Mouse (Mus musculus) CH12.LX (cell line): Measurements from ENCODE around the gene Fcrl1. TPM values are rescaled to one million over a fixed set of nuclear protein-coding genes. Genes with fewer than 3 reads are reported as not detected.

ENCODE experiments used
- DNase-seq: peaks from one replicate; pipeline ENCODE4 v3.0.0-alpha.2; 2013; ENCODE audit errors: extremely low read depth
- H3K27ac ChIP-seq: 2 replicates; pipeline ENCODE4 v1.5.1; 2012; ENCODE audit warnings: low read depth, mild to moderate bottlenecking, control low read depth, moderate library complexity; ENCODE audit not compliant: insufficient read depth
- H3K27me3 ChIP-seq: replicated peaks from 2 replicates; pipeline ENCODE3; 2012; ENCODE audit warnings: inconsistent platforms
- H3K36me3 ChIP-seq, 2 experiments: replicated peaks in 1 of 2; 2 replicates each; pipeline versions ENCODE3 to v1.6.1; 2012; ENCODE audit warnings: inconsistent platforms in 1 of 2, low read length in 1 of 2, mild to moderate bottlenecking in 1 of 2, mixed read lengths in 1 of 2, moderate library complexity in 1 of 2; ENCODE audit not compliant: control insufficient read depth in 1 of 2, insufficient read depth in 1 of 2
- H3K4me1 ChIP-seq, 2 experiments: 2 replicates each; pipeline ENCODE4 v1.6.1; 2012; ENCODE audit warnings: inconsistent platforms in 1 of 2, moderate library complexity in 1 of 2; ENCODE audit not compliant: insufficient read depth in 2 of 2, control insufficient read depth in 1 of 2
- H3K4me2 ChIP-seq: 2 replicates; pipeline ENCODE4 v1.6.1; 2012; ENCODE audit warnings: low read depth, mild to moderate bottlenecking, control low read depth; ENCODE audit not compliant: poor library complexity, insufficient read depth, severe bottlenecking
- H3K4me3 ChIP-seq, 3 experiments: fragments of 150-350 bp in 1 of 3; sonication (generic) in 1 of 3; replicated peaks in 1 of 3; 2 replicates each; pipeline versions ENCODE3 to v1.5.1; 2011 to 2012; ENCODE audit warnings: low read depth in 2 of 3, low read length in 2 of 3, mild to moderate bottlenecking in 2 of 3, moderate library complexity in 2 of 3, control low read depth in 1 of 3, improper control_type of control experiment in 1 of 3, inconsistent platforms in 1 of 3, mixed read lengths in 1 of 3; ENCODE audit not compliant: poor library complexity in 1 of 3
- H3K79me2 ChIP-seq: replicated peaks from 2 replicates; pipeline ENCODE4 v1.6.1; 2012; ENCODE audit warnings: mild to moderate bottlenecking, moderate library complexity; ENCODE audit not compliant: control insufficient read depth, poor library complexity, insufficient read depth, severe bottlenecking; ENCODE audit errors: extremely low read depth
- H3K9ac ChIP-seq: 2 replicates; pipeline ENCODE4 v1.6.1; 2012; ENCODE audit warnings: low read depth, mild to moderate bottlenecking, control low read depth, moderate library complexity; ENCODE audit not compliant: insufficient read depth
- H3K9me3 ChIP-seq: replicated peaks from 2 replicates; pipeline ENCODE3; 2012; ENCODE audit warnings: low read length, inconsistent platforms, mixed read lengths
- CHD1 ChIP-seq: IDR thresholded peaks from 2 replicates; pipeline ENCODE4 v1.6.1; 2012; ENCODE audit warnings: low read depth, low read length, improper control_type of control experiment, inconsistent platforms
- CHD2 ChIP-seq: IDR thresholded peaks from 2 replicates; pipeline ENCODE4 v1.6.1; 2011; ENCODE audit warnings: low read length, improper control_type of control experiment
- ELF1 ChIP-seq: IDR thresholded peaks from 2 replicates; pipeline ENCODE4 v1.6.1; 2014; ENCODE audit warnings: low read depth, mild to moderate bottlenecking, inconsistent platforms, low read length, improper control_type of control experiment
- EP300 ChIP-seq: IDR thresholded peaks from 2 replicates; pipeline ENCODE4 v1.6.1; 2011; ENCODE audit warnings: low read length, improper control_type of control experiment
- ETS1 ChIP-seq: conservative IDR thresholded peaks from 2 replicates; pipeline ENCODE4 v1.6.1; 2012; ENCODE audit warnings: low read depth, mild to moderate bottlenecking, inconsistent platforms, low read length, improper control_type of control experiment, moderate library complexity
- JUN ChIP-seq: IDR thresholded peaks from 2 replicates; pipeline ENCODE4 v1.6.1; 2011; ENCODE audit warnings: low read depth, mild to moderate bottlenecking, low read length, improper control_type of control experiment, moderate library complexity; ENCODE audit not compliant: insufficient read depth
- JUND ChIP-seq: conservative IDR thresholded peaks from 2 replicates; pipeline ENCODE4 v1.6.1; 2011; ENCODE audit warnings: low read depth, low read length, improper control_type of control experiment
- KAT2A ChIP-seq: IDR thresholded peaks from 2 replicates; pipeline ENCODE4 v1.6.1; 2012; ENCODE audit warnings: low read length, improper control_type of control experiment, inconsistent platforms; ENCODE audit not compliant: insufficient replicate concordance
- MAX ChIP-seq: IDR thresholded peaks from 2 replicates; pipeline ENCODE4 v1.6.1; 2011; ENCODE audit warnings: low read length, improper control_type of control experiment
- MAZ ChIP-seq: IDR thresholded peaks from 2 replicates; pipeline ENCODE4 v1.6.1; 2012; ENCODE audit warnings: low read depth, mild to moderate bottlenecking, inconsistent platforms, low read length, improper control_type of control experiment, moderate library complexity
- MEF2A ChIP-seq: IDR thresholded peaks from 2 replicates; pipeline ENCODE4 v1.6.1; 2014; ENCODE audit warnings: low read depth, mild to moderate bottlenecking, inconsistent platforms, low read length, improper control_type of control experiment, borderline replicate concordance
- MYC ChIP-seq: IDR thresholded peaks from 2 replicates; pipeline ENCODE4 v1.6.1; 2011; ENCODE audit warnings: low read depth, mild to moderate bottlenecking, improper control_type of control experiment, low read length
- NELFE ChIP-seq: IDR thresholded peaks from 2 replicates; pipeline ENCODE4 v1.6.1; 2011; ENCODE audit warnings: low read depth, low read length, improper control_type of control experiment
- NRF1 ChIP-seq: IDR thresholded peaks from 2 replicates; pipeline ENCODE4 v1.6.1; 2014; ENCODE audit warnings: low read depth, mild to moderate bottlenecking, inconsistent platforms, low read length, improper control_type of control experiment, moderate library complexity
- PAX5 ChIP-seq: IDR thresholded peaks from 2 replicates; pipeline ENCODE4 v1.6.1; 2012; ENCODE audit warnings: low read length, inconsistent platforms, mixed read lengths
- POLR2A ChIP-seq: IDR thresholded peaks from 2 replicates; pipeline ENCODE4 v1.6.1; 2011; ENCODE audit warnings: low read depth, mild to moderate bottlenecking, improper control_type of control experiment, low read length
- POLR2AphosphoS2 ChIP-seq: IDR thresholded peaks from 2 replicates; pipeline ENCODE4 v1.6.1; 2011; ENCODE audit warnings: low read depth, low read length, improper control_type of control experiment
- RAD21 ChIP-seq: IDR thresholded peaks from 2 replicates; pipeline ENCODE4 v1.6.1; 2011; ENCODE audit warnings: low read depth, mild to moderate bottlenecking, low read length, improper control_type of control experiment, moderate library complexity
- SIN3A ChIP-seq: IDR thresholded peaks from 2 replicates; pipeline ENCODE4 v1.6.1; 2012; ENCODE audit warnings: low read length, improper control_type of control experiment, inconsistent platforms
- SMC3 ChIP-seq: IDR thresholded peaks from 2 replicates; pipeline ENCODE4 v1.6.1; 2011; ENCODE audit warnings: low read depth, low read length, improper control_type of control experiment
- TCF12 ChIP-seq: IDR thresholded peaks from 2 replicates; pipeline ENCODE4 v1.6.1; 2014; ENCODE audit warnings: low read depth, mild to moderate bottlenecking, inconsistent platforms, low read length, improper control_type of control experiment
- USF2 ChIP-seq: conservative IDR thresholded peaks from 2 replicates; pipeline ENCODE4 v1.6.1; 2011; ENCODE audit warnings: low read depth, low read length, improper control_type of control experiment
- ZC3H11A ChIP-seq: IDR thresholded peaks from 2 replicates; pipeline ENCODE4 v1.6.1; 2012; ENCODE audit warnings: low read depth, mild to moderate bottlenecking, inconsistent platforms, low read length, improper control_type of control experiment
- ZMIZ1 ChIP-seq: IDR thresholded peaks from 2 replicates; pipeline ENCODE4 v1.6.1; 2012; ENCODE audit warnings: low read depth, mild to moderate bottlenecking, inconsistent platforms, low read length, improper control_type of control experiment
- ZNF384 ChIP-seq: IDR thresholded peaks from 2 replicates; pipeline ENCODE4 v1.6.1; 2012; ENCODE audit warnings: low read depth, low read length, improper control_type of control experiment, inconsistent platforms
- dilution Hi-C: fragments of 300-500 bp; cut with MboI; formaldehyde crosslinking; loops from 2 replicates; pipeline ENCODE4 v1.14.3; 2020; ENCODE audit warnings: low sequenced_read_pairs; ENCODE audit not compliant: extremely low pct_unique_long_range_greater_than_20kb, extremely low pct_ligation_motif_present
- in situ Hi-C: fragments of 300-500 bp; cut with MboI; formaldehyde crosslinking; loops from 3 replicates; pipeline ENCODE4 v1.14.3; 2019; ENCODE audit warnings: low sequenced_read_pairs, low pct_ligation_motif_present, low pct_unique_long_range_greater_than_20kb, mixed read lengths
- polyA plus RNA-seq: library from polyadenylated mRNA; unstranded; fragments of >175 nt; gene quantifications from 2 replicates; pipeline ENCODE4 v1.2.1, GENCODE M21; 2012; ENCODE audit warnings: low read depth; ENCODE audit not compliant: insufficient read length
- total RNA-seq, 2 experiments: library from RNA; depleted of rRNA; stranded (reverse); fragments of 300-350 nt in 1 of 2; fragments of >200 nt in 1 of 2; gene quantifications; 2 replicates each; pipeline ENCODE4 v1.2.3; 2012 to 2014

Fcrl1 gene
- total and polyA plus RNA-seq, 3 experiments = 20.6 to 50.1 (median 45.2) TPM

- Histone ChIP-seq H3K36me3 (peaks cover 0 to 3% of the 10 kb centered on the region in 2 experiments), H3K79me2 (no peaks in the 10 kb centered on the region), H3K9ac (no peak overlapping the region), H3K4me1 (peaks cover 0 to 10% of the 10 kb centered on the region in 2 experiments; a peak in 2 of 4 replicates), H3K4me2 (no peak overlapping the region), H3K27ac (no peak overlapping the region), H3K4me3 (no peak overlapping the region), H3K9me3 (no peaks in the 10 kb centered on the region), H3K27me3 (no peaks in the 10 kb centered on the region)
- in situ Hi-C loops (no loop called here), dilution Hi-C loops (no loop called here)
- no peak for DNase-seq
- TF ChIP-seq SMC3 (no peak), SIN3A (no peak), ZNF384 (no peak), USF2 (no peak), EP300 (no peak), CHD1 (no peak), ZC3H11A (no peak), POLR2A (no peak), RAD21 (no peak), CHD2 (no peak), MEF2A (no peak), POLR2AphosphoS2 (no peak), ELF1 (no peak), ZMIZ1 (no peak), NRF1 (no peak), NELFE (no peak), MAZ (no peak), JUND (no peak)
Observed at GRCm38 (mm10) chr3:87369181-87369580, 7.0 kb upstream of the Fcrl1 start.

- Histone ChIP-seq H3K4me1 (peaks cover 12 to 25% of the 10 kb centered on the region in 2 experiments), H3K4me2 (peak overlapping the region; percentile 80), H3K9me3 (no peaks in the 10 kb centered on the region), H3K27ac (peak overlapping the region; percentile 30; the same call in 1 of the 2 replicates), H3K4me3 (peak overlapping the region; percentile 50 to 60 (median 60)), H3K79me2 (no peaks in the 10 kb centered on the region), H3K27me3 (no peaks in the 10 kb centered on the region), H3K36me3 (peaks cover 0 to 2% of the 10 kb centered on the region in 2 experiments), H3K9ac (peak overlapping the region; percentile 27; the same call in 1 of the 2 replicates)
- dilution Hi-C loops (no loop called here), in situ Hi-C loops (no loop called here)
- DNase-seq = no peak
- TF ChIP-seq KAT2A (no peak), TCF12 (no peak), MAX (no peak), ELF1 (no peak), ETS1 (no peak), MYC (no peak), POLR2A (no peak; the same call in 1 of the 2 replicates), PAX5 (no peak), ZNF384 (no peak), JUN (no peak)
Observed at GRCm38 (mm10) chr3:87377228-87377627, 1.0 kb downstream of the Fcrl1 start.
